Mouse (Mus musculus): Measurements from ENCODE around the gene Rps2.
"Not testable (repeated sequence)": the region's sequence is repeated elsewhere in the genome, so short reads cannot be mapped to it uniquely, and the experiment has no call there.

The Rps2 gene

GRCm38 (mm10) chr17:24698715-24699114, 19.2 kb upstream of the Rps2 start:
- in situ Hi-C loops (cut with MboI; ENCODE audit: low pct_unique_long_range_greater_than_20kb in 1 of 2, low sequenced_read_pairs in 2 of 2, unreplicated experiment in 1 of 2), result no loop called here

DNA sequence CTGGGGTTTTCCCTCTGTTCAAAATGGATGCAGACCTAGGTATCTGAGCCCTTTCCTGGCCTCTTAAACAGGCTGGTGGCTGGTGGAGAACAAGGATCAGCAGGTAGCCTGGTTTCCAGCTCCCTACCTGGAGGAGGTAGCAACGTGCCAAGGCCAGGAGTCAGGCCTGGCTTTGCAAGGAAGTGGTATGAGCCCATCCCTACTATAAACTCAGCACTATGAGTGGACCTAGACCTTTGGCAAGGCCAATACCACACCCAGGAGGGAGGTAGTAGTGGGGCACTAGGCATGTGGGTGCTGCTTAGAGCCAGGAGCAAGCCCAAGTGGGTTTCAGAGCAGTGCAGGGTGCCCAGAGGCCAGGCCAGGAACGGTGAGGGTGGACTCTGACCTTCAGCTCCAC, 18.4 kb upstream of the Rps2 start:
- in situ Hi-C loops (cut with MboI; ENCODE audit: low pct_unique_long_range_greater_than_20kb in 1 of 2, low sequenced_read_pairs in 2 of 2, unreplicated experiment in 1 of 2), result no loop called here

GRCm38 (mm10) chr17:24701251-24701650, 16.7 kb upstream of the Rps2 start:
- in situ Hi-C loops (cut with MboI; ENCODE audit: low pct_unique_long_range_greater_than_20kb in 1 of 2, low sequenced_read_pairs in 2 of 2, unreplicated experiment in 1 of 2), result no loop called here

DNA sequence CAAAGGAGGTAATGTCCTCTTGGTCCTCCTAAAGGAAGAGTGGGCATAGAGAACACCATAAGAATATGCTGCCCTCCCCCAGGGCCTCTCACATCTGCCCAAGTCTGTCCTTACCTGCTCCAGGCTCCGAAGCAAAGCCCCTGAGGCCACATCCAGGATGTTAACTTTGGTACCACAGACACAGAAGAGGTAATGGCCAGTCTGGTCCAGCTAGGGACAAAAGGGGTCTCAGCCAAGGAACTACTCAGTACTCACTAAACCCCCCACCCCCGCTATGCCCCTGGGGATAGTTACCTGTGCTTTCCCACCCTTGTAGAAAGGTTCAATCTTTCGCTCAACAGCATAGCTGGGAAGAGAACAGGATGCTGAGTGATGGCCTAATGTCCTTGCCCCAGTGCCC, 12.1 kb upstream of the Rps2 start:
- in situ Hi-C loops (cut with MboI; ENCODE audit: low pct_unique_long_range_greater_than_20kb in 1 of 2, low sequenced_read_pairs in 2 of 2, unreplicated experiment in 1 of 2), result no loop called here

- in situ Hi-C loops (cut with MboI; ENCODE audit: low pct_unique_long_range_greater_than_20kb in 1 of 2, low sequenced_read_pairs in 2 of 2, unreplicated experiment in 1 of 2), result no loop called here
Measured at GRCm38 (mm10) chr17:24706982-24707800, 10.7 kb upstream of the Rps2 start, which contains the start of gene Tbl3. TSS of gene Tbl3 (minus strand) at chr17:24707660.

DNA sequence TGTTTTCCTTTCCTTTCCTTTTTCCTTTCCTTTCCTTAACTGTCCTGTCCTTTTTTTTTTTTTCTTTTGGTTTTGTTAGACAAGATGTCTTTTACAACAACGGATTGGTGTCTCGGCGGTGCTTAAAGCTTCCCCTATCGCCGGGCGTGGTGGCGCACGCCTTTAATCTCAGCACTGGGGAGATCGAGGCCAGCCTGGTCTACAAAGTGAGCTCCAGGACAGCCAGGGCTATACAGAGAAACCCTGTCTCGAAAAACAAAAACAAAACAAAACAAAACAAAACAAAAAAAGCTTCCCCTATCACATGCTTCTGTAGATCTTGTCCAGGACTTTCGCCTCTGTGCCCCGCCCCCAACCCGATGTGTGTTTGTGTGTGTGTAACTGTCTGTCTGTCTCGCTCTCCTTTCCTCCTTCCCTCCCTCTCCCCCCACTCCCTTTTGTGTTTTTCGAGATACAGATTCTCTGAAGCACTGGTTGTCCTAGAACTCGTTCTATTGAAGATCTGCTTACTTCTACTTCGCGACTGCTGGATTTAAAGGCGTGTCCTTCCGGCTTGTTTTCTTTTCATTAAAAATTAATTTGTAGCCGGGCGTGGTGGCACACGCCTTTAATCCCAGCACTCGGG, 10.0 kb upstream of the Rps2 start:
- in situ Hi-C loops (cut with MboI; ENCODE audit: low pct_unique_long_range_greater_than_20kb in 1 of 2, low sequenced_read_pairs in 2 of 2, unreplicated experiment in 1 of 2), result no loop called here

DNA sequence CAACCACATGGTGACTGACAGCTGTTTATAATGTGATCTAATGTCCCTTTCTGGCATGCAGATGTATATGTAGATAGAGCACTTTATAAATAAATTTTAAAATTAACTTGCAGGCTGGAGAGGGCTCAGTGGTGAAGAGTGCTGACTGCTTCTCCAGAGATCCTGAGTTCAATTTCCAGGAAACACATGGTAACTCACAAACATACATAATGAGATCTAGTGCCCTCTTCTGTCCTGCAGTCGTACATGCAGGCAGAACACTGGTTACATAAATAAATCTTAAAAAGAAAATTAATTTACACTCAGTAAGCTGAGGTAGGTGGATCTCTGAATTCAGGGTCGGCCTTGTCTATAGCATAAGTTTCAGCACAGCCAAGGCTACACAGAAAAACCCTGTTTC, 9.3 kb upstream of the Rps2 start:
- in situ Hi-C loops (cut with MboI; ENCODE audit: low pct_unique_long_range_greater_than_20kb in 1 of 2, low sequenced_read_pairs in 2 of 2, unreplicated experiment in 1 of 2), result no loop called here

DNA sequence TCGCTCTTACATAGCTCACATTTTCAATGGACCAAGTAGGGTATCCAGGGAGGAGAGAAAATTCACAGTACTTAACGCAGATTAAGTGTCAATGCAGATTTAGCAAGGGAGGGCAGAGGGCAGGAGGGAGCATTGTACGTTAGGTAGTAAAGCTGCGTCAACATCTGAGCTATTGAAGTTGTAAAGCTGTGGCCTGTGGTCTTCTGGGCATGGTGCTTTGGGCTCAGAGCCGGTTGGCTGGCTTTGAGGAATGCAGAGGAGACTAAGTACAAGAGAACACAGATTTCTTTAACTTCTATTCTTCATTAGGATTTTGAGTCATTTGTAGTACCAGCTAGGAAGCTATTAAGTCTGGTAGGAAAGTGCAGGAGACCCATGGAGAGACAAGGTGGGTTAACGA, 2.4 kb upstream of the Rps2 start:
- in situ Hi-C loops (cut with MboI; ENCODE audit: low pct_unique_long_range_greater_than_20kb in 1 of 2, low sequenced_read_pairs in 2 of 2, unreplicated experiment in 1 of 2), result no loop called here

DNA sequence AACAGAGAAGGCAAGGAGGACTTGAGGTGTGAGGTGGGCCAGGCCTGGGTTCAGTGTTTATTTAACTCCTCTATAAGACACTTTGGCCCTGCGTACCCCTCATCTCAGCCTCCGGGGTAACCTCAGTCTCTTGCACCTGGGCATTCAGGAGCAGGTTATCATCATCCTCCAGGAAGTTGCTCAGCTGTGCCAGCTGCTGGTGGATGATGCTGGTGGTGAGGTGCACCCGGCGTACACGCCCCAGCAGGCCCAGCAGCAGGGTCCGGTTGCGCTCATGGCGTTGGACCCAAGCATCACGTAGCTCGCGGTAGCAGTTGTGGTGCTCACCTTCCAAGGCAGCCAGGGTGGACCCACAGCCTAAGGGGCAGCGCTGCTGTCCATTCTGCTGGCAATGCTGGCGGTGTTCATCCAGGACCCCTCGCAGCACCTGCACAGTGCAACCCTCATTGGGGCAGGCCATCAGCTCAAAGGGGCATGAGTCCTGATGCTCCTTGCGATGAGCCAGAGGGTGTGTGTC, 1.7 kb upstream of the Rps2 start:
- in situ Hi-C loops (cut with MboI; ENCODE audit: low pct_unique_long_range_greater_than_20kb in 1 of 2, low sequenced_read_pairs in 2 of 2, unreplicated experiment in 1 of 2), result no loop called here

- in situ Hi-C loops (cut with MboI; ENCODE audit: low pct_unique_long_range_greater_than_20kb in 1 of 2, low sequenced_read_pairs in 2 of 2, unreplicated experiment in 1 of 2), result not testable (repeated sequence)
Measured at GRCm38 (mm10) chr17:24718938-24719337, 1.0 kb downstream of the Rps2 start.

DNA sequence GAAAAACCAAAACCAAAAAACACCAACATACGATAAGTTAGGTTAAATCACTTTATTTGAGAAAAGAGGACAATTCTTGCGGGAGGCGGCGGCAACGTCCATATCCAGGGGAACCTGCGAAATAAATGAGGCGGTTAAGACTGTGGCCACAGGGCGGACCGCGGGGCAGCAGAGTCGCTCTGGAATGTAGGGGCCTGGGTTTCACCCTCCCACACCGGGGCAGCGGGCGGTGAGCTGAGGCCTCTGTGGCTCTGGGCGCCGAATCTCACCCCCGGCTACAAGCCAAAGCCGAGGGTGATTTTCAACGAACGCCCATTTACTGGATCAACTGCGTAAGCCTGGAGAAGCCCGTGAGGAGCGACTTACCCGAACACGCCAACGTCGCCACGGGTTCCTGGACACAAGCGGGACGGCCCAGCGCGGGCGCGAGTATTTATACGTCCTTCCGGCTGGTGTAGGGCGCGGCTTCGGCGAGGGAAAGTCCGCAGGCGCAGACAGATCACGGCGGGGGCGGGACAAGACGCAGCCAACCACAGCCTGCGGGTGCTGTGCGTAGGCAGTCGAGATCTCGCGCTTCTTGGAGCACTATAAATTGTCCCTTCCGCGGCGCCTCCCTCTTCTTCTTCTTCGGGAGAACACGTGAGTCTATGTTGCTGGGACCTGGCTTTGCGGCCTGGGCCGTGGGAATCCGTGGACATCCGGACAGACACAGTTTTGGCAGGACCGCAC, 1.7 kb downstream of the Rps2 start:
- in situ Hi-C loops (cut with MboI; ENCODE audit: low pct_unique_long_range_greater_than_20kb in 1 of 2, low sequenced_read_pairs in 2 of 2, unreplicated experiment in 1 of 2), result no loop called here

DNA sequence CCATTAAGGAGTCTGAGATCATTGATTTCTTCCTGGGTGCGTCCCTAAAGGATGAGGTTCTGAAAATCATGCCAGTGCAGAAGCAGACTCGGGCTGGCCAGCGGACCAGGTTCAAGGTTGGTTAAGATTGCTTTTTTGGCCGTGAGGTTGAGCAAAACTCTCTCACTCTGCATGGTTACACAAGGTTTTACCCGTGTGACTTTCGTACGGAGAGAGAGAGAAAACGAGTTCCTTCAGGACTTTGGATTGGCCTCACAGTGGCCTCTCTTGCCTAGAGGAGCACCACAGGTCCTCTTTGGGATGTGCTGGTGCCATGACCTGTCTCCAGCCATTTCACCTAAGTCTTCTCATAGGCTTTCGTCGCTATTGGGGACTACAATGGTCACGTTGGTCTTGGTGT, 2.7 kb downstream of the Rps2 start:
- in situ Hi-C loops (cut with MboI; ENCODE audit: low pct_unique_long_range_greater_than_20kb in 1 of 2, low sequenced_read_pairs in 2 of 2, unreplicated experiment in 1 of 2), result not testable (repeated sequence)

GRCm38 (mm10) chr17:24721383-24721955, 3.6 kb downstream of the Rps2 start:
- in situ Hi-C loops (cut with MboI; ENCODE audit: low pct_unique_long_range_greater_than_20kb in 1 of 2, low sequenced_read_pairs in 2 of 2, unreplicated experiment in 1 of 2), result not testable (repeated sequence)

GRCm38 (mm10) chr17:24722220-24722924, 4.5 kb downstream of the Rps2 start:
- in situ Hi-C loops (cut with MboI; ENCODE audit: low pct_unique_long_range_greater_than_20kb in 1 of 2, low sequenced_read_pairs in 2 of 2, unreplicated experiment in 1 of 2), result no loop called here

DNA sequence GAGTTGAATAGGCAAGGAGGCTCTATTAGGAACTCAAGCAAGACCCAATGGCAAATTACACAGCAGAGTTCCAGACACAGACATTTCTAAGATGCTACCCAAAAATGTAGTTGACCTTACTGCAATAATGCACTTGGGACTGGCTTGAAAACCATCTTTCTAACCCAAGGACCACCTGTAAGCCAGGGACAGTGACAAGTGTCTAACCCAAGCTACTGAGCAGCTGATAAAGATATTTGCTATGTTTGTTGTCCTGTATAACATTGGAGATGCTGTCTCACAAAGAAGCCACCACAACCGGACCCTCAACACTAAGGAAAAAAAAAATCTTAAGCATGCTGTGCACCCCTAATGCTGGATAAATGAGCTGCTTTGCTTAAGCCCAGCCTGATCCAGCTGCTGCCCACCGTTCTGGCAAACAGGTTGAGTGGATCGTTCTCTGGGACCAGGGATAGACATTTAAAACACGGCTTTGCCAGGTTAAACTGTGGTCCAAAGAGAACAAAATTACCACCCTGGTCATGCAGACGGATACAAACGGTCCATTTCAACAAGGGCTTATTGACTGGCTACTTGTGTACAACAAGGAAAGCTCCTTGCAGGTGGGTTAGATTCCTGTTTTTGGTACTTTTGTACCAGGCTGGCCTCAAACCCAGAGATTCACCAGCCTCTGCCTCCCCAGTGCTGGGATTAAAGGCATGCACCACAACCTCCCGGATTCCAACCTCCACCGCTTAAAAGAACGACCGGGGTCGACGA, 5.4 kb downstream of the Rps2 start:
- in situ Hi-C loops (cut with MboI; ENCODE audit: low pct_unique_long_range_greater_than_20kb in 1 of 2, low sequenced_read_pairs in 2 of 2, unreplicated experiment in 1 of 2), result no loop called here

- in situ Hi-C loops (cut with MboI; ENCODE audit: low pct_unique_long_range_greater_than_20kb in 1 of 2, low sequenced_read_pairs in 2 of 2, unreplicated experiment in 1 of 2), result no loop called here
Measured at GRCm38 (mm10) chr17:24723881-24724180, 5.9 kb downstream of the Rps2 start.

DNA sequence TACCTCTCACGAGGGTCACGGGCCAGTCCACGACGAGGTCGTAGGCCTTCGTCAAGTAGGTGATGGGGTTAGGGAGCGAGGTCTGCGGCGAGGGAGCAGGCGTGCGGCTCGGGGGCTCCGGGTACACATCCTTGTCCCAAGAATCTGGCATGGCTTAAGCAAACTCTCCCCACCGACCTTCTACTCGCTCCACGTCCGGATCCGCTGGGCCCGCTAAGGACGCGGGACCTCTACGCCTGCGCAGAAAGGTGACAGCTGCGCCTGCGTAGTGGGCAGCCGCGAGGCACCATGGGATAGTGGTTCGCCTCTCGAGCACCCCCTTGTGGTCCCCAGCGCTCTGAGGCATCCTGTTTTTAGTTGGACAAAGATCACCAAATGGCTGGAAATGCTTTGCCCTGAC, 6.3 kb downstream of the Rps2 start, which contains the start of gene Ndufb10:
TSS of gene Ndufb10 (minus strand) at position 295 of the 400 bp plus-strand sequence.
- in situ Hi-C loops (cut with MboI; ENCODE audit: low pct_unique_long_range_greater_than_20kb in 1 of 2, low sequenced_read_pairs in 2 of 2, unreplicated experiment in 1 of 2), result no loop called here
